Mouse (Mus musculus) heart, adult 9 months (tissue): ENCODE measurements at regions not wholly inside any gene's neighbourhood (a gene's known extent, or its start where the extent isn't known, plus 50 kb on each side); places are given as distances from the start of the nearest gene placed in this dataset.

Experiments used
- DNase-seq, 2 experiments: peaks; one replicate each; pipeline ENCODE4 v3.0.0; 2022; ENCODE audit warnings: low spot score in 2 of 2

- DNase-seq, result no peak
Measured at GRCm38 (mm10) chr7:83161226-83161625, 294.1 kb downstream of the Mex3b start.

GRCm38 (mm10) chr7:83162868-83163267 lies 295.7 kb downstream of the Mex3b start:
- DNase-seq, result no peak

DNA sequence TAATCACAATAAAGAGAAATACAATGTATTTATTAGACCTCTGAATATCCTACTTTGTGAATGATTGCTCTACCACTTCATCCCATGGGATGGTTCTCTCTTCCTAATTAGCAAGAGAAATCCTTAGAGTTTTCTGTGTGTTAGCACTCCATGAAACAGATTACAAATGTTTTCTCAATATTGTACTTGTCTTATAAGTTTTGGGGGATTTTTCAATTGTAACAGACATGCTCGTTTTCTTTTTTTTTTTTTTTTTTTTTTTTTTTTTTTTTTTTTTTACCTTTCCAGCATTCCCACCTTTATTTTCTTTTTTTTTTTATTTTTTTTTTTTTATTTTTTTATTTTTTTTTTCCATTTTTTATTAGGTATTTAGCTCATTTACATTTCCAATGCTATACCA lies 312.3 kb downstream of the Mex3b start:
- no peak for DNase-seq

GRCm38 (mm10) chr7:83186341-83186740 lies 319.2 kb downstream of the Mex3b start:
- no peak for DNase-seq

DNA sequence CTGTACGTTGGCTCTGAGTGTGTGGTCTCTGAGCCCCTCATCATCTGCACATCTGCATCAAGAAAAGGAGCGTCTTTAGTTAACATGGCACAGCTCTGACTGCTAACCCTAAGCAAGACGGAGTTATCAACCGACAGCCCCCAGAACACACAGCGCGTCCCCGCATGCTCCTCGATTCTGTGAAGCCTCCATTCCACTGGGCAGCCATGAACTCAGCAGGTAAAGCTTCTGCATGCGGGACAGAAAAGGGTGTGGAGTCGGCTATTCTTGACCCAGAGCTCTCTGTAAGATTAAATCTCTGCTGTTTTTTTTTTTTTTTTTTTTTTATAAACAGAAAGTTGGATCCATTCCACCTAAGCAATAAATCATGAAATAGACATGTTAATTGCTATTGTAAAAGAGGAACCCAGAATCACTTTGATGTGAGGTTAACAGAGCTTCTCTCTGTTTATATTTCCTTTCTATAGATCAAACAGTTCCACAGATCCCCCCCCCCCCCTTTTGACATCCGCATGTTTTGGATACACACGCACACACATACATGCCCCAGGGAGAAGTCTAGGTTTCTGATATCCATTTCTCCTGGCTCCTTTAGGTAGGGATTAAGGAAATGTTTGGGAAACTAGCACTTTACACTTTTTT lies 328.9 kb downstream of the Mex3b start:
- no peak for DNase-seq

- DNase-seq, result no peak
Measured at GRCm38 (mm10) chr7:83197490-83197889, 330.4 kb downstream of the Mex3b start.

- no peak for DNase-seq
Measured at GRCm38 (mm10) chr7:83201126-83201686, 334.1 kb downstream of the Mex3b start.

- peak in 1 of 2 experiments; percentile 5 for DNase-seq
Measured at GRCm38 (mm10) chr7:83201768-83202493, 334.8 kb downstream of the Mex3b start.

GRCm38 (mm10) chr7:83203311-83204012 lies 336.3 kb downstream of the Mex3b start:
- no peak for DNase-seq

- DNase-seq, result no peak
Measured at GRCm38 (mm10) chr7:83204013-83204365, 336.9 kb downstream of the Mex3b start.

- no peak for DNase-seq
Measured at GRCm38 (mm10) chr7:83204701-83205100, 337.6 kb downstream of the Mex3b start.

GRCm38 (mm10) chr7:83206999-83207398 lies 339.9 kb downstream of the Mex3b start:
- DNase-seq, result no peak

DNA sequence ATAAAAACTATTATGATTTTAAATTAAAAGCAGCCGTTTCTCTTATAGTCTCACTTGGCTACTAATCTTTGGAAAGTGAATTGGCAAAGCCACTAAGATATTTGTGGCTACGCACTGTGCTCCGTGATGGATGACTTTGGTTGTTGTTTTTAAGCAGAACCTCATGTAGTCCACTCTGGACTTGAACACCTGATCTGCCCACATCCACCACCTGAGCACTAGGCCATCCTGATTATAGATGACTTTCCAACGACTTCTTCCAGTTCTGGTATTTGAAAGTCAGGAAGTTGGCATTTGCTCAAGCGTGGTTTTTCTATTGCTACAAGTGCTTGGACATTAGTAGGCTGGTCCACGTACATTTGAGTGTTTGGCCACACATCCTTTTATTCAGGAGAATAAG lies 344.5 kb downstream of the Mex3b start:
- DNase-seq, result no peak

DNA sequence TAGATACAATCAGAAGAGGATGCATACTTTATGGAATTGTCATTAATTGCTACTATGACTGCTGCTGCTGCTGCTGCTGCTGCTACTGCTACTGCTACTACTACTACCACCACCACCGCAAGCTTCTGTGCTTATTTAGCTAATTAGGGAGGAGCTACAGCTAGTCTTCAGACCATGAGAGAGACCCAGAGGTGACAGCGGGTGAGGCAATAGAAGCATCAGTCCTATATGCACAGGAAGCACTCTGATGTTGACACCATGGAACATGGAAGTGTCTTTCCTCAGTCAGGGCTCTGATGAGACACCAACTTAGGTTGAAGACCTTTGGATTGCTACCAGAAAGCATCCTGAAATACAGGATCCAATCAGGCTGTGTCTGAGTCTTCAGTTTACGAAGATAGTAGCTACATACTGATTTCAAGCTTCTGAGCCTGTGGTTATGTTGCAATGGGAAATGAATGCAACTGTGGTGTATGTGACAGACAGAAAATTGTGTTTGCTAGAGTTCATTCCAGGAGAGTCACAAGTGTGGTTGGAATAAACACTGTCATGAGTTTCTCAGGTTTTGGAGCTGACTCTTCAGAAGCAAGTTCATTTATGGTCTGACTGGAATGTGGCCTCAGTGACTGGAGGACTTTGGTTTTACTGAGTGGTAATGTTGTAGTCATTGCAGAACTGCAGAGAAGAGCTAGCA lies 355.0 kb downstream of the Mex3b start:
- no peak for DNase-seq

DNA sequence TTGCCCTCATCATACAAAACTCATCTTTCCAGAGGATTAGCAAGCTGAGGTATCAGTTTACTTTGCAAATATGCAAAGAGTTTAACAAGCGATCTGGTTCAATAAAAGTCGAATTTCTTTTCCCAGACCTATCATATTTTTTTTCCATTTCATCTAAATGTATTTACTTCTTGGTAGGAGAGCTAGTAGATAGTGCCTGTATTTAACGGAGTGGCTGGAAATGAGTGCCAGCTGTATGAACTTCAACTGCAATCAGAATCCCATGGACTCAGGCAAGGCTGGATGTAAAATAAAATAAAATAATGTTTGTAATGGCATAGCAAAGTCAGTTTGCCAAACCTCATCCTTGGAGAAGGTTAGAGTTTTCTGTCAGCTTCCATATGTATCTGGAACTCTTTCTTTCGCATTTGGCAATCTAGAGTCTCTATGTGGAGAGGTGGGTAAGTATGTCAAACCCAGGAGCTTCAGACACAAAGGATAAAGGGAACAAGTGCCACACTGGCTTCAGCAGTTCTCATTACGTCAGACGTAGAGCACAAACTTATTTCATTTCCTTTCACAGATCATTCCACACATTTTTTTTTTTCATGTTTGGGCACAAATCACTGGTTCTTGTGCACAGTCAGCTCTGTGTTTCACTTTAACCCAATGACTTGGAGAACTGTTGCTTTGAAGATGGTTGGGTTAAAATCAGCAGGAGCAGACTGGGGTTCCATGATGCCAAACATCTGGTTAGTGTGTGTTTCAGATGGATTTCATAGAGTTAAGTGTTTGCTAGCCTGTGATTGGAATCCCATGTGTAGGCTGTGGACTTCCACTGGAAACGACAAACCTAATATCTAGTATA lies 357.2 kb upstream of the Tmc3 start:
- no peak for DNase-seq

DNA sequence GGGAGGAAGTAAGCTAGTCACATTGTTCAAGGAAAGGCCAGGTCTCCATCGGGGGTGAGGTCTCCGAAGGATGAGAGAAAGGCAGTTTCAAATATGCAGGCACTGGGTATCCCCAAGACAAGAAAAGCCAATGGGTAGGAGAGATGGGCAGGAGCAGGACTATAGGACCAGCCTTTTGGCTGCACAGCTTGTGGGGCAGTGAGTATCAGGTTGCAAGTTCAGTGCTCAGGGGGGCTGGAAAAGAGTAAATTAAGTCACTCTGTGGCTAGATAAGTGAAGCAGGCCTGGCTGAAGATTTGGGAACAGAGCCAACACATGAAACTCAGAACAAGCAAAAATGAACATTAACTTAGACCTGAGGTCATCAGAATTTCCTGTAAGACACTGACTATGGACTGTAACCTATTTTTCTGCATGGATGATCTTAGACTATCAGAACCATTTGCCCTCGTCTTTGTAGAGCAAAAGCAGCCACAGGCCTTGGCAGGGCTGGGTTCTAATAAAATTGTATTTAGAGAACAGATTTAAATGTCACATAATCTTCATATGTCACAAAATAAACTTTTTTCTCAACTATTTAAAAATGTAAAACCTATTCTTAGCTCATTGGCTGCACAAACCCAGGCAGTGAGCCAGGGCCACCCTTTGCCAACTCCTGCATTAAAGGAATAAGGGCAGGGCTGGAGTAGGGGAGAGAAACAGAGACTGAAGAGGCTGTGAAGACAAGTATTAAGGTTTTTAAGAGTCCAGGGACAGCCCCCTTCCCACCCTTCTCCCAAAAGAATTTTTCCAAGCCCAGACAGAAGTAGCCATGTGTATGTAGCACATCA lies 354.0 kb upstream of the Tmc3 start:
- DNase-seq, result no peak

DNA sequence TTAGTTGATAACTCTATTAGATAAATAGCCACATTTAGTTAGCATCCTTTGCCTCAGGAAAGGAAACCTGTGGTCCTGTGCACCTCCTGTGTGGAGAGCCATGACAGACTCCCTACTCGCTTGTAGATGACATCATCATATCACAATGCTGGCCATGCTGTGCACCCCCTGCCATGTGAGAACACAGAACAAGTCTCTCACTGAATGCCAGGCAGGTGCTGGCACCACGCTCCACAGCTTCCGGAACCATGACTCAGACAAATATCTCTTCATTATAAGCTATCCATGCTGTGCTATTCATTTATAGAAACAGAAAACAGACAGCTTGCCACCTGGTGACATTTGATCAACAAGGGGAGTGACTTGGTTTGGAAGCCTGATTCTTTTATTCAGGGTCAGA lies 349.1 kb upstream of the Tmc3 start:
- no peak for DNase-seq

- no peak for DNase-seq
Measured at GRCm38 (mm10) chr7:83237336-83237735, 347.4 kb upstream of the Tmc3 start.

DNA sequence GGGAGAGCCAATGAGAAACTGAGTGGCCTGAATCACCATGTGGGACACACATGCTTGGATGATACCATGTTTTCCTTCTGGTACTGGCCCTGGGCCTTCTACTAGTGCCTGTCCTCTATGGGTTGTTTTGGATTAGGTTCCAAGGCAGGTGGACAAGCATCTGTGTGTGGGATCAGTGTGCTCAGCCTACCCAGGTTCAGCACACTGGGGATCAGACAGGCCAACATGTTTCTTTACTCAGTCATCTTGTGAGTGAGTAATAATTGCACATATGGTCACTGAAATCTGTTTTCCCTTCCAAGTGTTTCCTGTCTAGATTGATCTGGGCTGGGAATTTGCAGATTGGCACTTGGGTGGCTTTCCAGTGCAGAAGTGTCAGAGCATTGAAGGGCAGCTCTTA lies 346.6 kb upstream of the Tmc3 start:
- DNase-seq, result no peak

DNA sequence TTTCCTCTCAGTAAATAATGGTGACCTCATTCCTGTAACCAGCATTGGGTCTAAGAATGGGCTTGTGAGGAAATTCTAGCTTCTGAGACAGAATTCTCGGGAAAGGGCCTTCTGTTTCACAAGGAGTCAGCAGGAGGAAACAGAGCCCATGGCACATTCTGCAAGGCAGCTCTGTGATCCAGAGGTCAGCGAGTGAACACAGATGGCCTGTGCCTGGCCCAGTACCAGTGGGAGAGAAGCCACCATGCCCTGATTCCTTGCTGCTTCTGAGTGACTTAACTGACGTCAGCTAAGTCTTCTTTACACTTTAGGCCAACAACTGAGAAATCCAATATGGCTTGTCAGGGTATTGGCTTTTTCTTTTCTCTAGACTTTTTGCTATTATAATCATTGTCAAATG lies 342.5 kb upstream of the Tmc3 start:
- peak; percentile 37 to 55 for DNase-seq
